Mouse (Mus musculus) embryonic facial prominence, embryonic 11.5 days (tissue): ENCODE measurements around the gene Slc24a3. TPM values are rescaled to one million over a fixed set of nuclear protein-coding genes. Genes with fewer than 3 reads are reported as not detected.
A peak's percentile ranks its signal among the peaks of the same experiment; 100 is the strongest.

Source experiments
- ATAC-seq: fragments of 200-750 bp; cut with Nextera tagmentation; replicated peaks from 2 replicates; pipeline ENCODE4 v1.8.0; 2017; ENCODE audit warnings: low read depth; ENCODE audit not compliant: insufficient number of reproducible peaks, low FRiP score, low TSS enrichment
- DNase-seq: peaks from one replicate; pipeline ENCODE4 v3.0.0-alpha.2; 2015; ENCODE audit warnings: low spot score
- H3K27ac ChIP-seq: fragments of 300-500 bp; sonication (generic); replicated peaks from 2 replicates; pipeline ENCODE4 v1.5.1; 2014; ENCODE audit warnings: mild to moderate bottlenecking, low read depth, low read length, control low read depth
- H3K27me3 ChIP-seq: fragments of 300-500 bp; sonication (generic); 2 replicates; pipeline ENCODE4 v1.6.1; 2014; ENCODE audit warnings: mild to moderate bottlenecking, low read length, moderate library complexity, mixed read lengths; ENCODE audit not compliant: control insufficient read depth, insufficient read depth
- H3K36me3 ChIP-seq: fragments of 300-500 bp; sonication (generic); replicated peaks from 2 replicates; pipeline ENCODE4 v1.6.1; 2014; ENCODE audit warnings: low read depth, mild to moderate bottlenecking, low read length, moderate library complexity, mixed read lengths; ENCODE audit not compliant: control insufficient read depth, insufficient read depth
- H3K4me1 ChIP-seq: fragments of 300-500 bp; sonication (generic); 2 replicates; pipeline ENCODE4 v1.6.1; 2014; ENCODE audit warnings: low read length, mixed read lengths; ENCODE audit not compliant: control insufficient read depth, insufficient read depth
- H3K4me2 ChIP-seq: fragments of 300-500 bp; sonication (generic); 2 replicates; pipeline ENCODE4 v1.6.1; 2014; ENCODE audit warnings: low read depth, mild to moderate bottlenecking, control low read depth, low read length, moderate library complexity
- H3K4me3 ChIP-seq: fragments of 300-500 bp; sonication (generic); 2 replicates; pipeline ENCODE4 v1.5.1; 2014; ENCODE audit warnings: low read depth, low read length, control low read depth
- H3K9ac ChIP-seq: fragments of 300-500 bp; sonication (generic); replicated peaks from 2 replicates; pipeline ENCODE4 v1.6.1; 2014; ENCODE audit warnings: mild to moderate bottlenecking, control low read depth, low read length
- H3K9me3 ChIP-seq: fragments of 300-500 bp; sonication (generic); replicated peaks from 2 replicates; pipeline ENCODE4 v1.6.1; 2016; ENCODE audit warnings: mild to moderate bottlenecking, low read length, inconsistent platforms, mixed read lengths; ENCODE audit not compliant: control insufficient read depth
- WGBS: fragments of 180-500 bp; shearing (Covaris S2); extraction: QIAGEN DNeasy Blood & Tissue Kit; methylation state at CpG from one replicate; pipeline ENCODE4 v1.1.7; 2014; 5-methylcytosine and 5-hydroxymethylcytosine counted together
- polyA plus RNA-seq: library from polyadenylated mRNA; unstranded; fragments of >200 nt; fragmentation: Nextera tagmentation; extraction: Ambion mirVana; gene quantifications from 2 replicates; pipeline ENCODE4 v1.2.1, GENCODE M21; 2014

Gene Slc24a3
- polyA plus RNA-seq, 1 experiment from 2014 or later = 0.67 TPM

DNA sequence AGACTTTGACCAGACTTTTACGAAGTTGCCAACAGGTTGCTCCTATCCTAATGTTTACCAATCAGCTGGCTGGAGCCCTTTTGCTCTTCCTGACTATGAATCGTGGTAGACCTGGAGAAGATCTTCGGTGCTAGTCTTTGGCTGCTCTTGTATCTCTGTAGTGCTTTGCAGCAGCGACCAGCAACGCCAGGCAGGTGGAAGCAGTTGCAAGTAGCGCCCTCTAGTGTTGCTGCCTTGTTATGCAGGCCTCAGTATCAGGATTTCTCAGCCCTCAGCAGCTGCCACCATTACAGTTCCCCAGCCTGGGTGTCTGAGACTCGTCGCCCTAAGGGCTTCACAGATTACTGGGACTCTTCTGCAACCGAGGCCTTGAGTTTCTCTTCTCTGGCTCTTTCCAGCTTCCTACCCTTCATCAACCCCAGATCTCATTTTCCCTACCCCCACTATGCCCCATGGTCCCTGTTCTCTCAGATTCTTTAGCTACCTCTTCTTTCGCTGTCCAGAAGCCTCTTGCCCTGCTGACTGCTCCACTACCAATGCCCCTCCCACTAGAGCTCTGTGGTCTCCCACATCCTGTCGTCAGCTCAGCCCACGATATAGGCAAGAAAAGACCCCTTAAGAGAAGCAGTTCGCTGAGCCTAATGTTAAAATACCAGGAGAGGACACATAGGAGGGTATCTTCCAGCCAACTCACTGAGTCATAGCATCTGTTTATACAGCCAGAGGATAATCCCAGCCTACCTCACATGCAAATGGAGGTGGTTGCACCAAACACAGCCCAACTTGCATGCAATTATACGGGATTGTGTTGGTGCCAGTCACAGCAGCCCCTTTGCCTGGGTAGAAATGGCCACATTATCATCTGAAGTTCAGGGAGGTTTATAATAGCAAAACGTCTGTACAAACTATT is 443.5 kb downstream of the Slc24a3 start:
- no peaks in the 10 kb centered on the region for H3K4me1 ChIP-seq
- ATAC-seq (no peak), DNase-seq (peak; percentile 76)
- H3K9me3 ChIP-seq = no peaks in the 10 kb centered on the region
- no peak overlapping the region for H3K27ac ChIP-seq
- H3K9ac ChIP-seq = no peak overlapping the region
- 43% methylated on average over 15 of the region's 15 CpGs for WGBS
- H3K4me2 ChIP-seq = no peak overlapping the region
- no peaks in the 10 kb centered on the region for H3K27me3 ChIP-seq
- H3K36me3 ChIP-seq = no peaks in the 10 kb centered on the region
- H3K4me3 ChIP-seq = no peak overlapping the region

DNA sequence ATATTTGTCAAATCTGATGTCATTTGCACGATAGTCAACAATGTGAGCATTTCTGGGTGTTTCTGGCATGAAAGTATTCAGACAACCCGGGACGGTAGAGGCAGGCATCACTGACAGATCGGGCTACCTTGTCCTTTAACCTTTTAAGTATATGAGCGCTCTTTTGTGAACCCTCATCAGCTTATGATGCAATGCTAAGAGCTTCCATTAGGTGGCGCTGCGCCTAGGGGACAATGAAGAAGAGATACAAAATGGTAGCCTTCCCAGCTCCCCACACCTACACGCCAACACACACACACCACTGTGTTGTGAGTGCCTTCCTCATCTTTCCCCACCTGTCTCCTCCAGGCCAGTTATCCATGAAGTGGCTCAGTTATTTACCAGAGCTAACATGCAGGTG is 445.4 kb downstream of the Slc24a3 start:
- Histone ChIP-seq H3K36me3 (no peaks in the 10 kb centered on the region), H3K9ac (no peak overlapping the region), H3K27me3 (no peaks in the 10 kb centered on the region), H3K4me3 (no peak overlapping the region), H3K4me2 (no peak overlapping the region), H3K27ac (no peak overlapping the region), H3K4me1 (no peaks in the 10 kb centered on the region), H3K9me3 (no peaks in the 10 kb centered on the region)
- WGBS = 68% methylated on average over 8 of the region's 8 CpGs
- DNase-seq (no peak), ATAC-seq (no peak)

- ATAC-seq (no peak), DNase-seq (no peak)
- Histone ChIP-seq H3K27ac (no peak overlapping the region), H3K36me3 (no peaks in the 10 kb centered on the region), H3K4me1 (no peaks in the 10 kb centered on the region), H3K9ac (no peak overlapping the region), H3K4me2 (no peak overlapping the region), H3K4me3 (no peak overlapping the region), H3K9me3 (no peaks in the 10 kb centered on the region), H3K27me3 (no peaks in the 10 kb centered on the region)
- 63% methylated on average over 8 of the region's 8 CpGs for WGBS
Observed at GRCm38 (mm10) chr2:145613705-145614104, 446.2 kb downstream of the Slc24a3 start.

GRCm38 (mm10) chr2:145619688-145620087 is 452.1 kb downstream of the Slc24a3 start:
- Histone ChIP-seq H3K27me3 (no peaks in the 10 kb centered on the region), H3K4me2 (no peak overlapping the region), H3K27ac (no peak overlapping the region), H3K9me3 (no peaks in the 10 kb centered on the region), H3K4me3 (no peak overlapping the region), H3K9ac (no peak overlapping the region), H3K4me1 (no peaks in the 10 kb centered on the region), H3K36me3 (no peaks in the 10 kb centered on the region)
- 92% methylated on average over 4 of the region's 4 CpGs for WGBS
- DNase-seq = no peak
- ATAC-seq = no peak

GRCm38 (mm10) chr2:145620709-145621108 is 453.2 kb downstream of the Slc24a3 start:
- no peak for ATAC-seq
- no peak overlapping the region for H3K4me3 ChIP-seq
- DNase-seq = no peak
- no peak overlapping the region for H3K4me2 ChIP-seq
- H3K27ac ChIP-seq = no peak overlapping the region
- no peaks in the 10 kb centered on the region for H3K27me3 ChIP-seq
- no peaks in the 10 kb centered on the region for H3K4me1 ChIP-seq
- no peaks in the 10 kb centered on the region for H3K36me3 ChIP-seq
- no peak overlapping the region for H3K9ac ChIP-seq
- H3K9me3 ChIP-seq = no peaks in the 10 kb centered on the region

- 43% methylated on average over 9 of the region's 9 CpGs for whole genome bisulfite sequencing
- no peaks in the 10 kb centered on the region for H3K9me3 ChIP-seq
- no peak overlapping the region for H3K9ac ChIP-seq
- no peak overlapping the region for H3K4me3 ChIP-seq
- no peaks in the 10 kb centered on the region for H3K4me1 ChIP-seq
- no peaks in the 10 kb centered on the region for H3K27me3 ChIP-seq
- no peak for DNase-seq
- no peak overlapping the region for H3K27ac ChIP-seq
- H3K4me2 ChIP-seq = no peak overlapping the region
- no peak for ATAC-seq
- no peaks in the 10 kb centered on the region for H3K36me3 ChIP-seq
Observed at GRCm38 (mm10) chr2:145621119-145621518, 453.6 kb downstream of the Slc24a3 start.

DNA sequence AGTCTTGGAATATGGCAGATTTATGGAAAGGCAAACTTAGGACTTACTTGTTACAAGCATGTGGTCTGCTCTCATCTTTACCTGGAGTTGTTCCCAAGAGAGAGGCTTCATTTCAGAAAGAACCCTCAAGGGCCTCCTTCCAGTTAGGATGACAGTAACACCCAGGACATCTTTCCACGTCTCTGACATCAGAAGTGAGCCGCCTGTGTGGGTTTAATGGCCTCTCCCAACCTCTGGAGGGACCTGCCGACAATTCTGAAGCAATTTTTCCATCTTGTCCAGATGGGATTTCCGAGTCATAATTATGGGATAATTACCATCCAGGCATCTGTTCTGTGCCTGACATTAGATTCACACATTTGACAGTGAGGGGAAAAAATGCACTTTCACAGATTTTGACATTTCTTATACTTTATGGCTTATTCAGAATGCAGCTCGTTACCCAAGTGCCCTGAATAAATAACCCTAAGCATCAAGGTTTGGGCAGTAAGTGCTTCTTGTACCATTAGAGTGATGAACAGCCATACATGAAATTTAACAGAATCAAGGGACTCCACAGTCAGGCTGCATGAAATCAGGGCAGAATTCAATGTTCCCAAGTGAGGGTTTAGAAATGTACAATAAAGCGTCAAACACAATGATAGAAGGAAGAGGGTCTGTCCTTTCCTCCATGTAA is 463.7 kb downstream of the Slc24a3 start:
- ATAC-seq (no peak), DNase-seq (no peak)
- Histone ChIP-seq H3K4me2 (no peak overlapping the region), H3K36me3 (no peaks in the 10 kb centered on the region), H3K27me3 (no peaks in the 10 kb centered on the region), H3K9ac (no peak overlapping the region), H3K9me3 (no peaks in the 10 kb centered on the region), H3K4me1 (no peaks in the 10 kb centered on the region), H3K4me3 (no peak overlapping the region), H3K27ac (no peak overlapping the region)
- 69% methylated on average over 6 of the region's 6 CpGs for WGBS

DNA sequence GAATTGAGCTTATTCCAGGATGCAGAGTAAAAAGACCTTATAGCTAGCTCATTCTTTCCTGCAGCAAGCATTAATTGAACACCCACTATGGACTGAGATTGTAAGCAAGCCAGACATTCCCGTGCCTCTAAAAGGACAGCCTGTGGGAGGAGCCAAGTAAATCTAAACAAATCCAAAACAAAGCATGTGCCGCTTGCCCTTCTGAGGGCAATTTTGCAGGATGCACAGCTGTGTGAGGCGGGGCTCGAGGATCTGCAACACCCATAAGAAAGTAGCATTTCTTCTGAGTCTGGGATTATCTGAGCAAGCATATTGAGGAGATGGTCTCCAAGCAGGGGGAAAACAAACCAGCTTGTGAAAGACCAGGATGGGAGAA is 464.2 kb downstream of the Slc24a3 start:
- H3K9ac ChIP-seq = no peak overlapping the region
- no peaks in the 10 kb centered on the region for H3K4me1 ChIP-seq
- no peaks in the 10 kb centered on the region for H3K36me3 ChIP-seq
- WGBS = 34% methylated on average over 4 of the region's 4 CpGs
- H3K4me2 ChIP-seq = no peak overlapping the region
- no peak overlapping the region for H3K27ac ChIP-seq
- DNase-seq (no peak), ATAC-seq (no peak)
- no peaks in the 10 kb centered on the region for H3K27me3 ChIP-seq
- no peaks in the 10 kb centered on the region for H3K9me3 ChIP-seq
- H3K4me3 ChIP-seq = no peak overlapping the region
